ENCODE assay signal across 36 mouse cellular contexts in genomic region chr4:101002961-101003360, GRCm38 (mm10). TPM values are rescaled to one million over a fixed set of nuclear protein-coding genes. Genes with fewer than 3 reads are reported as not detected.
A peak's percentile ranks its signal among the peaks of the same experiment; 100 is the strongest.
DNase-seq lines count a peak whose midpoint lies in the region; ATAC-seq and TF ChIP-seq lines count a peak whose summit lies in the region.
"Had no signal": no experiment of that assay in that cellular context is flagged by ENCODE, and none has a peak within 500 bp of the region (broad histone marks: within the 10 kb centered on the region; RNA-seq: fewer than 3 reads in every experiment).

No protein-coding gene starts in this region.

- H3K4me2 ChIP-seq in intestine, embryonic 14.5 days (ENCODE audit: low read length): no peak overlapping the region
- H3K4me2 ChIP-seq in intestine, embryonic 15.5 days (replicated peaks): no peak overlapping the region
- no peak overlapping the region for H3K4me2 ChIP-seq in neural tube, embryonic 15.5 days
- H3K4me2 ChIP-seq: heart, embryonic 15.5 days; hindbrain, embryonic 14.5 days; kidney, embryonic 15.5 days; liver, embryonic 12.5 days; neural tube, embryonic 12.5 days had no signal

- TF ChIP-seq POLR2A in testis, adult 2 months (IDR thresholded peaks at IDR 0.05; ENCODE audit: control insufficient read depth, low read depth, low read length): no peak

- no peaks in the 10 kb centered on the region for H3K27me3 ChIP-seq in intestine, embryonic 14.5 days (replicated peaks; ENCODE audit: control insufficient read depth, insufficient read depth, low read length)
- H3K27me3 ChIP-seq in intestine, embryonic 15.5 days (replicated peaks): no peaks in the 10 kb centered on the region
- H3K27me3 ChIP-seq in testis, adult 2 months (ENCODE audit: control insufficient read depth, insufficient read depth, low read length): no peaks in the 10 kb centered on the region
- H3K27me3 ChIP-seq in neural tube, embryonic 15.5 days (replicated peaks): no peaks in the 10 kb centered on the region
- H3K27me3 ChIP-seq: CH12.LX; heart, embryonic 15.5 days; kidney, embryonic 15.5 days; liver, embryonic 12.5 days; neural tube, embryonic 12.5 days had no signal

- H3K4me1 ChIP-seq in intestine, embryonic 14.5 days (replicated peaks; ENCODE audit: control insufficient read depth, insufficient read depth, low read length): no peaks in the 10 kb centered on the region
- H3K4me1 ChIP-seq in intestine, embryonic 15.5 days (replicated peaks): no peaks in the 10 kb centered on the region
- peaks cover 8% of the 10 kb centered on the region for H3K4me1 ChIP-seq in testis, adult 2 months (ENCODE audit: control insufficient read depth, insufficient read depth, low read length)
- H3K4me1 ChIP-seq in neural tube, embryonic 15.5 days: peaks cover under 1% of the 10 kb centered on the region; the same call in 1 of the 2 replicates
- H3K4me1 ChIP-seq: heart, embryonic 15.5 days; kidney, embryonic 15.5 days; neural tube, embryonic 12.5 days had no signal

- ATAC-seq in cerebellum, adult (ENCODE audit: insufficient number of reproducible peaks, low FRiP score, low TSS enrichment): 0 out of 2 replicates have a peak, but pooled peaks have one; percentile 17
- ATAC-seq in intestine, embryonic 14.5 days (replicated peaks; ENCODE audit: low FRiP score, low TSS enrichment, low read depth): no peak
- ATAC-seq in intestine, embryonic 15.5 days: no peak
- no peak for ATAC-seq in neural tube, embryonic 15.5 days (ENCODE audit: low FRiP score)
- ATAC-seq: forebrain, embryonic 16.5 days; liver, embryonic 12.5 days; liver, postnatal 0 days had no signal

- WGBS in intestine, embryonic 14.5 days: 90% methylated on average over 16 of the region's 16 CpGs
- 93% methylated on average over 16 of the region's 16 CpGs for WGBS in intestine, embryonic 15.5 days
- 93% methylated on average over 16 of the region's 16 CpGs for WGBS in neural tube, embryonic 15.5 days

- no peak for DNase-seq in cerebellum, adult 8-10 months
- peak; percentile 24 for DNase-seq in intestine, embryonic 14.5 days (ENCODE audit: low spot score)
- no peak for DNase-seq in testis, postnatal 14 days (ENCODE audit: low spot score)
- DNase-seq: adrenal gland, adult 8-10 months; cerebellum, adult 9-10 months; cerebellum, postnatal 36 days; embryo, embryonic 11 days; kidney, adult 18-20 months; kidney, postnatal 25 days; liver, postnatal 0 days; right cerebral cortex, postnatal 4 days had no signal

- H3K4me3 ChIP-seq in intestine, embryonic 14.5 days (ENCODE audit: low read depth, low read length): no peak overlapping the region
- no peak overlapping the region for H3K4me3 ChIP-seq in intestine, embryonic 15.5 days (replicated peaks)
- H3K4me3 ChIP-seq in testis, adult 2 months (ENCODE audit: control insufficient read depth, low read depth, low read length): peak overlapping the region; percentile 63
- H3K4me3 ChIP-seq in neural tube, embryonic 15.5 days (replicated peaks): no peak overlapping the region
- H3K4me3 ChIP-seq: erythroblast, embryonic 14.5 days; heart, embryonic 15.5 days; kidney, embryonic 15.5 days; left cerebral cortex, adult 2 months; liver, embryonic 12.5 days; midbrain, embryonic 10.5 days; myocyte; neural tube, embryonic 12.5 days had no signal

- H3K27ac ChIP-seq in intestine, embryonic 14.5 days (ENCODE audit: low read depth): no peak overlapping the region
- no peak overlapping the region for H3K27ac ChIP-seq in intestine, embryonic 15.5 days
- H3K27ac ChIP-seq in testis, adult 2 months (ENCODE audit: control insufficient read depth, insufficient read depth, low read depth, low read length): no peak overlapping the region
- no peak overlapping the region for H3K27ac ChIP-seq in neural tube, embryonic 15.5 days (replicated peaks)
- H3K27ac ChIP-seq: heart, embryonic 15.5 days; hindbrain, embryonic 14.5 days; kidney, embryonic 15.5 days; left cerebral cortex, adult 2 months; liver, embryonic 12.5 days; macrophage; midbrain, embryonic 10.5 days; neural tube, embryonic 12.5 days; stomach, postnatal 0 days had no signal

- H3K9me3 ChIP-seq in intestine, embryonic 14.5 days (ENCODE audit: control insufficient read depth, low read length): no peaks in the 10 kb centered on the region
- no peaks in the 10 kb centered on the region for H3K9me3 ChIP-seq in intestine, embryonic 15.5 days
- no peaks in the 10 kb centered on the region for H3K9me3 ChIP-seq in neural tube, embryonic 15.5 days (replicated peaks)
- H3K9me3 ChIP-seq: heart, embryonic 15.5 days; kidney, embryonic 15.5 days; liver, embryonic 12.5 days; midbrain, embryonic 10.5 days; neural tube, embryonic 12.5 days had no signal

- TF ChIP-seq CTCF in testis, adult 2 months (IDR thresholded peaks at IDR 0.05; ENCODE audit: control insufficient read depth, insufficient read depth, insufficient replicate concordance, low read depth, low read length): no peak

- H3K9ac ChIP-seq in intestine, embryonic 14.5 days (ENCODE audit: low read length): no peak overlapping the region
- no peak overlapping the region for H3K9ac ChIP-seq in intestine, embryonic 15.5 days
- no peak overlapping the region for H3K9ac ChIP-seq in neural tube, embryonic 15.5 days (replicated peaks)
- H3K9ac ChIP-seq: heart, embryonic 15.5 days; hindbrain, embryonic 14.5 days; kidney, embryonic 15.5 days; liver, embryonic 12.5 days; liver, postnatal 0 days; neural tube, embryonic 12.5 days had no signal

- peaks cover 22% of the 10 kb centered on the region for H3K36me3 ChIP-seq in intestine, embryonic 14.5 days (ENCODE audit: control insufficient read depth, insufficient read depth, low read length)
- H3K36me3 ChIP-seq in intestine, embryonic 15.5 days: peaks cover 10% of the 10 kb centered on the region; the same call in 1 of the 2 replicates
- H3K36me3 ChIP-seq in testis, adult 2 months (ENCODE audit: control insufficient read depth, insufficient read depth, low read length): no peaks in the 10 kb centered on the region
- peaks cover 8% of the 10 kb centered on the region; the same call in 1 of the 2 replicates for H3K36me3 ChIP-seq in neural tube, embryonic 15.5 days
- H3K36me3 ChIP-seq: heart, embryonic 15.5 days had no signal

RNA-seq across cellular contexts. Expression of gene Gm10577, which starts 17.5 kb away (rescaled TPM):
- not detected in 2 replicates for polyA plus RNA-seq in intestine, embryonic 14.5 days (2014; fragmentation: Nextera tagmentation; extraction: Ambion mirVana)
- not detected in 2 replicates for polyA plus RNA-seq in intestine, embryonic 15.5 days (2015; fragmentation: Nextera tagmentation; extraction: Ambion mirVana)
- not detected in 2 replicates for polyA plus RNA-seq in testis, adult 2 months (2012; rRNA removed)
- polyA plus RNA-seq in neural tube, embryonic 15.5 days (2015; fragmentation: Nextera tagmentation; extraction: Ambion mirVana): not detected in 2 replicates
- polyA plus RNA-seq: C2C12; embryonic facial prominence, embryonic 14.5 days; erythroblast, embryonic 14.5 days; forebrain, embryonic 11.5 days; forebrain, embryonic 16.5 days; heart, embryonic 15.5 days; hindbrain, embryonic 14.5 days; kidney, embryonic 15.5 days; limb, embryonic 14.5 days; liver, embryonic 12.5 days; liver, postnatal 0 days; lung, embryonic 16.5 days; macrophage; midbrain, embryonic 10.5 days; midbrain, postnatal 0 days; myocyte; neural tube, embryonic 12.5 days; spleen, adult 2 months; stomach, postnatal 0 days; urinary bladder, adult 2 months had no signal
